Mouse (Mus musculus): ENCODE results near the gene Npr3.

GRCm38 (mm10) chr15:11914101-11914500 is 7.0 kb upstream of the Npr3 start:
- TF ChIP-seq CTCF (IDR thresholded peaks at IDR 0.05; ENCODE audit: borderline replicate concordance, extremely low read depth, insufficient read depth, insufficient read length) (no peak), POLR2A (IDR thresholded peaks at IDR 0.05; ENCODE audit: borderline replicate concordance, extremely low read depth, insufficient read depth, insufficient read length, poor library complexity, severe bottlenecking) (no peak)

All from brain, embryonic 14.5 days (tissue).